Mouse (Mus musculus) liver, postnatal 0 days (tissue): ENCODE data around the gene Gstcd. TPM values are rescaled to one million over a fixed set of nuclear protein-coding genes. Genes with fewer than 3 reads are reported as not detected.

Source experiments
- ATAC-seq: fragments of 200-750 bp; cut with Nextera tagmentation; 2 replicates; pipeline ENCODE4 v1.8.0; 2017; ENCODE audit warnings: mild to moderate bottlenecking, moderate library complexity
- DNase-seq: peaks from one replicate; pipeline ENCODE4 v3.0.0-alpha.2; 2016
- H3K27ac ChIP-seq: fragments of 300-500 bp; sonication (generic); 2 replicates; pipeline ENCODE4 v1.5.1; 2014; ENCODE audit warnings: antibody characterized with exemption, moderate library complexity, mild to moderate bottlenecking, low read depth
- H3K27me3 ChIP-seq: fragments of 300-500 bp; sonication (generic); 2 replicates; pipeline ENCODE4 v1.6.1; 2014; ENCODE audit warnings: low read length, control low read depth, mixed read lengths; ENCODE audit not compliant: insufficient read depth
- H3K36me3 ChIP-seq: fragments of 300-500 bp; sonication (generic); replicated peaks from 2 replicates; pipeline ENCODE4 v1.6.1; 2014; ENCODE audit warnings: mild to moderate bottlenecking, control low read depth, low read length, moderate library complexity, mixed read lengths; ENCODE audit not compliant: insufficient read depth
- H3K4me1 ChIP-seq: fragments of 300-500 bp; sonication (generic); 2 replicates; pipeline ENCODE4 v1.6.1; 2014; ENCODE audit warnings: antibody characterized with exemption, mild to moderate bottlenecking, control low read depth; ENCODE audit not compliant: insufficient read depth
- H3K4me2 ChIP-seq: fragments of 300-500 bp; sonication (generic); 2 replicates; pipeline ENCODE4 v1.6.1; 2014; ENCODE audit warnings: low read depth, mild to moderate bottlenecking, low read length, moderate library complexity, mixed read lengths
- H3K4me3 ChIP-seq: fragments of 300-500 bp; sonication (generic); 2 replicates; pipeline ENCODE4 v1.5.1; 2014; ENCODE audit warnings: low read depth, low read length
- H3K9ac ChIP-seq: fragments of 300-500 bp; sonication (generic); replicated peaks from 2 replicates; pipeline ENCODE4 v1.6.1; 2014; ENCODE audit warnings: mild to moderate bottlenecking, moderate library complexity
- H3K9me3 ChIP-seq: fragments of 300-500 bp; sonication (generic); 2 replicates; pipeline ENCODE4 v1.6.1; 2016; ENCODE audit warnings: mild to moderate bottlenecking, control low read depth, low read length, mixed read lengths
- CTCF ChIP-seq: sonication (generic); IDR thresholded peaks from 2 replicates; pipeline ENCODE4 v1.5.1; 2016; ENCODE audit warnings: antibody characterized with exemption, low read depth
- EP300 ChIP-seq: IDR thresholded peaks from 2 replicates; pipeline ENCODE4 v1.6.1; 2016; ENCODE audit warnings: antibody characterized with exemption, low read depth, mild to moderate bottlenecking
- WGBS: fragments of 180-500 bp; shearing (Covaris S2); extraction: QIAGEN DNeasy Blood & Tissue Kit; methylation state at CpG from one replicate; pipeline ENCODE4 v1.1.7; 2014; ENCODE audit not compliant: insufficient replicate concordance; 5-methylcytosine and 5-hydroxymethylcytosine counted together
- polyA plus RNA-seq: library from polyadenylated mRNA; unstranded; fragments of >200 nt; fragmentation: Nextera tagmentation; extraction: Ambion mirVana; gene quantifications from 2 replicates; pipeline ENCODE4 v1.2.1, GENCODE M21; 2015

Gstcd gene
- polyA plus RNA-seq, 1 experiment from 2014 or later = 1.6 TPM

GRCm38 (mm10) chr3:132949380-132949790, 142.4 kb downstream of the Gstcd start:
- H3K4me2 ChIP-seq = peak overlapping the region; percentile 85
- peak; percentile 64 for ATAC-seq
- no peaks in the 10 kb centered on the region for H3K9me3 ChIP-seq
- H3K27ac ChIP-seq = peak overlapping the region; percentile 16; the same call in 1 of the 2 replicates
- H3K4me1 ChIP-seq = no peaks in the 10 kb centered on the region
- TF ChIP-seq EP300 (no peak), CTCF (no peak)
- peak; percentile 44 for DNase-seq
- peaks cover 15% of the 10 kb centered on the region for H3K27me3 ChIP-seq
- H3K36me3 ChIP-seq = no peaks in the 10 kb centered on the region; the same call in 1 of the 2 replicates
- WGBS = under 1% methylated on average over 26 of the region's 26 CpGs
- H3K9ac ChIP-seq = peak overlapping the region; percentile 61
- peak overlapping the region; percentile 62 for H3K4me3 ChIP-seq

GRCm38 (mm10) chr3:132948298-132948795, 143.5 kb downstream of the Gstcd start:
- H3K4me1 ChIP-seq = no peaks in the 10 kb centered on the region
- DNase-seq = no peak
- H3K27me3 ChIP-seq = peaks cover 15% of the 10 kb centered on the region
- no peak overlapping the region for H3K4me3 ChIP-seq
- no peaks in the 10 kb centered on the region for H3K9me3 ChIP-seq
- H3K4me2 ChIP-seq = peak overlapping the region; percentile 29; the same call in 1 of the 2 replicates
- no peak for ATAC-seq
- no peaks in the 10 kb centered on the region; the same call in 1 of the 2 replicates for H3K36me3 ChIP-seq
- WGBS = 41% methylated on average over 7 of the region's 7 CpGs
- TF ChIP-seq EP300 (no peak), CTCF (no peak)
- H3K9ac ChIP-seq = no peak overlapping the region
- H3K27ac ChIP-seq = no peak overlapping the region

DNA sequence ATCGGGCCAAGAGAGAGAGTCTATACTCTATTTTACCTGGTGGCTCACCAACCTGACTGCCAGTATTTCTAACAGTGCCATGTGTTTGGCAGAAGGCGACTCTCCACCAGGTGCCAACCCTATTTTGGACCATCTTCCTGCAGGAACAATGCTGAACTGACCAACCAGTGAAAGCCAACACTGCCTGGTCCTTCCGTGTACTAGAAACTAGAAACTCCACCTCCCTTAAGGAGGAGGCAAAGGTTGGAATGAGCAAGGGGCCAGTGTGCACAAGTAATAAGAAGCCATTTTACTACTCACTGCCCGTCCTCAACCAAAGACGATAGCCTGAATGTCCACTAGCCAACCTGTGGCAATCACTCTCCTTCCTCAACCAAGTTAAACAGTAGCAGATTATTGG, 145.7 kb downstream of the Gstcd start:
- Histone ChIP-seq H3K27me3 (peaks cover 15% of the 10 kb centered on the region), H3K4me3 (no peak overlapping the region), H3K9ac (no peak overlapping the region), H3K36me3 (no peaks in the 10 kb centered on the region; the same call in 1 of the 2 replicates), H3K4me1 (no peaks in the 10 kb centered on the region; the same call in 1 of the 2 replicates), H3K27ac (no peak overlapping the region), H3K4me2 (no peak overlapping the region), H3K9me3 (no peaks in the 10 kb centered on the region)
- WGBS = 77% methylated on average over 5 of the region's 5 CpGs
- DNase-seq (no peak), ATAC-seq (no peak)
- TF ChIP-seq CTCF (no peak), EP300 (no peak)

DNA sequence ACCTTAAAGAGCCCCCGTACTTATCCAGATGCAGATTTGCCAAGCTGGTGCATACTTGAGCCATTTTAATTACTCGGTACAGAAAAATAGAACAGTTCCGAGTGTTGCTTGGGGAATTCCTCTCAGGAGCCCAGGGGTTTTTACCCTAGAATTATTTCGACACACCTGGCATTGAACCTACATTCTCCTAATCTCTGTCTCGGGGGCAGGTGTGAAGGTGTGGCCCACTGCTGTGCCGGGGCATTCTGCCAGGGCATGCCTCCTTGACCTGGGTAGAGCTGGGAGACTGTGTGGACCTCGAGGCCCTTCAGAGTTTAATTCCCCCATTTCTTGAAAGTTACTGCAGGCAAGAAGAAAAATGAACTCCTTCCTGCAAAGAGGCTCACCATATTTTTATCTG, 146.2 kb downstream of the Gstcd start:
- no peak for ATAC-seq
- 69% methylated on average over 7 of the region's 7 CpGs for WGBS
- Histone ChIP-seq H3K36me3 (no peaks in the 10 kb centered on the region; the same call in 1 of the 2 replicates), H3K27ac (no peak overlapping the region), H3K4me1 (no peaks in the 10 kb centered on the region; the same call in 1 of the 2 replicates), H3K4me2 (no peak overlapping the region), H3K9me3 (no peaks in the 10 kb centered on the region), H3K4me3 (no peak overlapping the region), H3K27me3 (peaks cover 15% of the 10 kb centered on the region), H3K9ac (no peak overlapping the region)
- TF ChIP-seq EP300 = no peak
- no peak for TF ChIP-seq CTCF
- no peak for DNase-seq

DNA sequence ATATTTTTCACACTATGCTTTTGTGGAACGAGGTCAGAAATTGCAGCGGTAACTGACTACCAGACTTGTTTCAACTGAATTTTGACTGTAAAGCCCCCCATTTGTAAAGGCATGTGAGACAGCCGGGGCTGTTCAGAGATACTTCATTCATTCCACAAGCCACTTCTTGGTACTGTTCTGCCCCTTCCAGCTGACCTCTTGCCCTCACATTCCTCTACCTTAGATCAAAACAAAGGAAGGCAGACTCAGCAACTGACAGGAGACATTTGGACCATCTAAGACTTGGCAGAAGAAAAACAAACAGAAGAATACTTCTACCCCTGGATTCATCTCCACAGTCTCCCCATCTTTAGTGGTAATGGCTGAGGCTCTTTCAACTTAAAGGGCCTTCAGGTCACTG, 147.2 kb downstream of the Gstcd start:
- 72% methylated on average over 3 of the region's 3 CpGs for WGBS
- no peak overlapping the region for H3K27ac ChIP-seq
- no peaks in the 10 kb centered on the region; the same call in 1 of the 2 replicates for H3K36me3 ChIP-seq
- no peak overlapping the region for H3K4me2 ChIP-seq
- peaks cover 11% of the 10 kb centered on the region for H3K27me3 ChIP-seq
- no peak for ATAC-seq
- no peaks in the 10 kb centered on the region; the same call in 1 of the 2 replicates for H3K4me1 ChIP-seq
- no peak overlapping the region for H3K9ac ChIP-seq
- no peak for DNase-seq
- H3K9me3 ChIP-seq = no peaks in the 10 kb centered on the region
- no peak overlapping the region for H3K4me3 ChIP-seq
- no peak for TF ChIP-seq EP300

GRCm38 (mm10) chr3:132944193-132944592, 147.6 kb downstream of the Gstcd start:
- H3K27me3 ChIP-seq = peaks cover 8% of the 10 kb centered on the region
- no peak for TF ChIP-seq CTCF
- TF ChIP-seq EP300 = no peak
- DNase-seq (no peak), ATAC-seq (no peak)
- 65% methylated on average over 7 of the region's 7 CpGs for WGBS
- no peak overlapping the region for H3K4me2 ChIP-seq
- H3K27ac ChIP-seq = no peak overlapping the region
- H3K9ac ChIP-seq = no peak overlapping the region
- H3K36me3 ChIP-seq = no peaks in the 10 kb centered on the region; the same call in 1 of the 2 replicates
- H3K4me1 ChIP-seq = no peaks in the 10 kb centered on the region; the same call in 1 of the 2 replicates
- no peak overlapping the region for H3K4me3 ChIP-seq
- no peaks in the 10 kb centered on the region for H3K9me3 ChIP-seq
